Mouse (Mus musculus): ENCODE results near the gene Vmn1r172. TPM values are rescaled to one million over a fixed set of nuclear protein-coding genes. Genes with fewer than 3 reads are reported as not detected.
"Not testable (repeated sequence)": the region's sequence is repeated elsewhere in the genome, so short reads cannot be mapped to it uniquely, and the experiment has no call there.

Gene Vmn1r172
- total RNA-seq (2021), result not detected
- long read RNA-seq, experiment 1, result 0 reads
- long read RNA-seq, experiment 2, result 0 reads

DNA sequence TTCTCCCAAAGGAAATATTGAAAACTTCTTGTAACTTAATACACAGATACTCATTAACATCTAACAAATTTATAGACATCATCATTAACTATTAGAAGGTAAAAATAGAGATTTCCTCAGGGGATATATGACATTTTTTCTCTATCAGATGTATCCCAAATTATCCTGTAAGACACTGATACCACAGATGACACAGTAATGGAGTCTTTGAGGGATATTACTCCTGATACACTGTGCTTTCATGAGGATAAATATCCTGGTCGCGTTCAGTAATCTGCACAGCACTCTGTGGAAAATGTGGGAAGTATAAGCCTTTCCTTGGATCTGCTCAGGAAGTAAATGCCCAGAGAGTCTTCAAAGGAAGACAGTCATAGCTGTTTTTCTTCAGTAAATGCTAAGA lies at the start of gene Vmn1r172:
TSS of gene Vmn1r172 (plus strand) at position 301 of the 400 bp plus-strand sequence.
- DNase-seq (ENCODE audit: low spot score in 2 of 2), result no peak

DNA sequence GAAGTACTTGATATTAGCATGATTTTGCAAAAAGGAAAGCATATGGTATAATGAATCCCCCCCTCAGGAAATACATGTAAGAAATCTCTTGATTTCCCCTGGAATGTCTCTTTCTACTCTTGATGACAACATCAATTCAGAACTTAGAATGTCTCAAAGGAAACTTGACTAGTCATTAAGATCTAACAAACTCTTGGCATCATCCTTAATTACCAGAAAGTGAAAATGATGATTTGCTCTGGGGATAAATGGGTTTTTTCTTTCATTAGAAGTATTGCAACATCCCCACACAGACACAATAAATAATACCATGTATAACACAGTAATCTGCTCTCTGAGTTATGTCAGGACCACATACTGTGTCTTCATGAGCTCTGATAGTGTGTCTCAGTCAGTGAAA lies 27.7 kb upstream of the Vmn1r172 start, which contains the start of gene Vmn1r171:
TSS of gene Vmn1r171 (plus strand) at position 301 of the 400 bp plus-strand sequence.
- DNase-seq (ENCODE audit: low spot score in 2 of 2), result no peak

DNA sequence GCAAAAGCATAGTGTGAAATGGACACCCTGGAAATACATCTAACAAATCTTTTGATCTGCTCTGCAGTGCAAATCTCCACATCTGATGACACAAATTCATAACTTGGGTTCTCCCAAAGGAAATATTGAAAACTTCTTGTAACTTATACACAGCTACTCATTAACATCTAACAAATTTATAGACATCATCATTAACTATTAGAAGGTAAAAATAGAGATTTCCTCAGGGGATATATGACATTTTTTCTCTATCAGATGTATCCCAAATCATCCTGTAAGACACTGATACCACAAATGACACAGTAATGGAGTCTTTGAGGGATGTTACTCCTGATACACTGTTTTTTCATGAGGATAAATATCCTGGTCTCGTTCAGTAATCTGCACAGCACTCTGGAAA lies 42.3 kb downstream of the Vmn1r172 start, which contains the start of gene Vmn1r173:
TSS of gene Vmn1r173 (plus strand) at position 301 of the 400 bp plus-strand sequence.
- DNase-seq (ENCODE audit: low spot score in 2 of 2), result not testable (repeated sequence)

Other genes starting within 250 kb of the Vmn1r172 start
- gene Vmn1r167, start 151.1 kb upstream of the Vmn1r172 start, total RNA-seq (2021), result not detected
- gene Vmn1r168, start 118.6 kb upstream of the Vmn1r172 start, total RNA-seq (2021), result not detected
- not detected for gene Vmn1r169, start 82.8 kb upstream of the Vmn1r172 start, total RNA-seq (2021)
- not detected for gene Vmn1r170, start 52.1 kb upstream of the Vmn1r172 start, total RNA-seq (2021)
- not detected for gene Vmn1r171, start 27.6 kb upstream of the Vmn1r172 start, total RNA-seq (2021)
- not detected for gene Vmn1r173, start 42.4 kb downstream of the Vmn1r172 start, total RNA-seq (2021)
- not detected for gene Vmn1r174, start 94.0 kb downstream of the Vmn1r172 start, total RNA-seq (2021)
- not detected for gene Vmn1r175, start 152.3 kb downstream of the Vmn1r172 start, total RNA-seq (2021)
- gene Vmn1r176, start 179.1 kb downstream of the Vmn1r172 start, total RNA-seq (2021), result not detected
- not detected for gene Vmn1r177, start 208.1 kb downstream of the Vmn1r172 start, total RNA-seq (2021)
- not detected for gene Vmn1r178, start 233.7 kb downstream of the Vmn1r172 start, total RNA-seq (2021)

Measured in left cerebral cortex, adult 18-20 months (tissue).